Mouse (Mus musculus): Measurements from ENCODE around the gene Cx3cr1. TPM values are rescaled to one million over a fixed set of nuclear protein-coding genes. Genes with fewer than 3 reads are reported as not detected.
A peak's percentile ranks its signal among the peaks of the same experiment; 100 is the strongest.
"Not testable (repeated sequence)": the region's sequence is repeated elsewhere in the genome, so short reads cannot be mapped to it uniquely, and the experiment has no call there.

Gene Cx3cr1
- polyA plus RNA-seq (2015; fragmentation: Nextera tagmentation; extraction: Ambion mirVana): 7.8 and 9.2 TPM in 2 replicates

GRCm38 (mm10) chr9:120069779-120070178 is at the start of gene Cx3cr1:
Gene Cx3cr1, minus strand, starts transcription at chr9:120069879.
- Histone ChIP-seq H3K27ac (no peak within 1 kb of the TSS), H3K4me1 (no peaks in the 10 kb centered on the region), H3K9ac (no peak within 1 kb of the TSS), H3K9me3 (no peaks in the 10 kb centered on the region), H3K27me3 (no peaks in the 10 kb centered on the region), H3K4me2 (no peak within 1 kb of the TSS), H3K36me3 (no peaks in the 10 kb centered on the region), H3K4me3 (no peak within 1 kb of the TSS)
- no peak for ATAC-seq (ENCODE audit: borderline replicate concordance, extremely low read depth, low FRiP score, low TSS enrichment)
- 73% methylated on average over 11 of the region's 11 CpGs for WGBS

DNA sequence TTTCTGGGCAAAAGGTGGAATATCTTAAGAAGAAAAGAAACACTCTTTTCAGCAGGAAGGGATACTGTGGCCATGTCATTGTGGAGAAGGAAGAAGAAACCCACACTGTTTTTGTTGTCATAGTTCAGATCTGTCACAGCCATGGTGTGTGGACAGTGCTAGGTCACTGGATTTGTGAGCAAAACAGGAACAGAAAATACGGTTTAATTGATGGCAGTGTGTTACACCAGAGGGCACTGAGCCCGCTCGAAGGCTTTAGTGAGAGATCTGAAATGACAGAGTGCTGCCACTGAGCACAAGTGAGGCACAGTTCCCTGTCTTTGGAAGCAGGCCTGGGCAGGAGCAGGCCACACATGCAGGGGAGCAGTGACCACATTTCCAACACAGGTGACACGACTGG is 48.5 kb upstream of the Cx3cr1 start:
- no peak for ATAC-seq (ENCODE audit: borderline replicate concordance, extremely low read depth, low FRiP score, low TSS enrichment)
- H3K4me2 ChIP-seq: no peak overlapping the region
- no peaks in the 10 kb centered on the region for H3K9me3 ChIP-seq
- 86% methylated on average over 4 of the region's 4 CpGs for WGBS
- H3K4me1 ChIP-seq: no peaks in the 10 kb centered on the region
- peaks cover 41% of the 10 kb centered on the region for H3K36me3 ChIP-seq
- no peak overlapping the region for H3K4me3 ChIP-seq
- H3K27me3 ChIP-seq: no peaks in the 10 kb centered on the region
- no peak overlapping the region for H3K27ac ChIP-seq
- H3K9ac ChIP-seq: no peak overlapping the region

GRCm38 (mm10) chr9:120116184-120116624 is 46.5 kb upstream of the Cx3cr1 start:
- Histone ChIP-seq H3K4me3 (no peak overlapping the region), H3K27me3 (no peaks in the 10 kb centered on the region), H3K9ac (no peak overlapping the region), H3K4me1 (peaks cover 3% of the 10 kb centered on the region), H3K9me3 (no peaks in the 10 kb centered on the region), H3K27ac (no peak overlapping the region), H3K4me2 (no peak overlapping the region), H3K36me3 (peaks cover 27% of the 10 kb centered on the region)
- no peak for ATAC-seq (ENCODE audit: borderline replicate concordance, extremely low read depth, low FRiP score, low TSS enrichment)
- WGBS: 72% methylated on average over 8 of the region's 8 CpGs

GRCm38 (mm10) chr9:120115580-120115979 is 45.9 kb upstream of the Cx3cr1 start:
- Histone ChIP-seq H3K27ac (no peak overlapping the region), H3K9me3 (no peaks in the 10 kb centered on the region), H3K4me1 (peaks cover 6% of the 10 kb centered on the region), H3K4me2 (no peak overlapping the region), H3K4me3 (no peak overlapping the region), H3K9ac (no peak overlapping the region), H3K36me3 (peaks cover 21% of the 10 kb centered on the region), H3K27me3 (no peaks in the 10 kb centered on the region)
- no peak for ATAC-seq (ENCODE audit: borderline replicate concordance, extremely low read depth, low FRiP score, low TSS enrichment)
- 74% methylated on average over 5 of the region's 5 CpGs for WGBS

DNA sequence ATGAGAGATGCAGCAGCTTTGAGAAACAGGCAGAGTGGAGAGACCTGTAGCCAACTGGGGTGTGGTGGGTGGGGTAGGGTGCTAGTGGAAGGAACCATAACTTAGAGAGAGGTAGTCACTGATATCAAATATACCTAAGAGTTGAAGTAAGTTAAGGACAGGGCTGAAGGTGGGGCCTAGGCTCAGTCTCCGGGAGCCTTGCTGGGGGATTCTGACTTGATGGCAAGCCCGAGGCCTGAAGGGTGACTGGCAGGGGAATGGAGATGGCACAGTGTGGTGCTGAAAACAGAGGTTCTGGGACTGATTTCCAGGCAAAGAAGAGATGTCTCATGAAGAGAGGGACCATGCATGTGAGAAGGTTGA is 45.1 kb upstream of the Cx3cr1 start:
- no peak overlapping the region for H3K27ac ChIP-seq
- WGBS: 98% methylated on average over 2 of the region's 2 CpGs
- no peaks in the 10 kb centered on the region for H3K27me3 ChIP-seq
- ATAC-seq (ENCODE audit: borderline replicate concordance, extremely low read depth, low FRiP score, low TSS enrichment): no peak
- H3K9me3 ChIP-seq: no peaks in the 10 kb centered on the region
- H3K9ac ChIP-seq: no peak overlapping the region
- H3K4me3 ChIP-seq: no peak overlapping the region
- peaks cover 15% of the 10 kb centered on the region for H3K36me3 ChIP-seq
- no peak overlapping the region for H3K4me2 ChIP-seq
- peaks cover 6% of the 10 kb centered on the region for H3K4me1 ChIP-seq

- H3K9ac ChIP-seq: no peak overlapping the region
- ATAC-seq (ENCODE audit: borderline replicate concordance, extremely low read depth, low FRiP score, low TSS enrichment): no peak
- H3K4me3 ChIP-seq: no peak overlapping the region
- no peak overlapping the region for H3K27ac ChIP-seq
- H3K36me3 ChIP-seq: peaks cover 13% of the 10 kb centered on the region
- no peaks in the 10 kb centered on the region for H3K9me3 ChIP-seq
- H3K27me3 ChIP-seq: no peaks in the 10 kb centered on the region
- H3K4me2 ChIP-seq: no peak overlapping the region
- peaks cover 6% of the 10 kb centered on the region for H3K4me1 ChIP-seq
- WGBS: 78% methylated on average over 17 of the region's 17 CpGs
Observed at GRCm38 (mm10) chr9:120114051-120114788, 44.5 kb upstream of the Cx3cr1 start.

DNA sequence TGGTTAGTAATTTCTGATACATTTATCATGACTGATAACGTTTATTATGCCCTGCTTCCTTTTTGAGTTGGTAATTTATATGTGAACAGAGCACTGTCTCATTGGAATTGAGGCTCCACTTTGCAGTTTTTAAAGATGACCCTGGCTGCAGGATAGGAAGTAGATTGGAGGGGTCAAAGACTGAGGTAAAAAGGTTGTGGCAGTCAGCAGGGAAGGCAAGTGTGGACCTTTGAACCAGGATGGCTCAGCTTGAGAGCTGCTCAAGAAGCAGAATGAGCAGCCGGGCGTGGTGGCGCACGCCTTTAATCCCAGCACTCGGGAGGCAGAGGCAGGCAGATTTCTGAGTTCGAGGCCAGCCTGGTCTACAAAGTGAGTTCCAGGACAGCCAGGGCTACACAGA is 43.8 kb upstream of the Cx3cr1 start:
- ATAC-seq (ENCODE audit: borderline replicate concordance, extremely low read depth, low FRiP score, low TSS enrichment): no peak
- no peak overlapping the region for H3K9ac ChIP-seq
- no peak overlapping the region for H3K4me2 ChIP-seq
- no peak overlapping the region for H3K27ac ChIP-seq
- peaks cover 6% of the 10 kb centered on the region for H3K4me1 ChIP-seq
- peaks cover 11% of the 10 kb centered on the region for H3K36me3 ChIP-seq
- no peaks in the 10 kb centered on the region for H3K27me3 ChIP-seq
- 88% methylated on average over 7 of the region's 7 CpGs for WGBS
- H3K9me3 ChIP-seq: no peaks in the 10 kb centered on the region
- no peak overlapping the region for H3K4me3 ChIP-seq

DNA sequence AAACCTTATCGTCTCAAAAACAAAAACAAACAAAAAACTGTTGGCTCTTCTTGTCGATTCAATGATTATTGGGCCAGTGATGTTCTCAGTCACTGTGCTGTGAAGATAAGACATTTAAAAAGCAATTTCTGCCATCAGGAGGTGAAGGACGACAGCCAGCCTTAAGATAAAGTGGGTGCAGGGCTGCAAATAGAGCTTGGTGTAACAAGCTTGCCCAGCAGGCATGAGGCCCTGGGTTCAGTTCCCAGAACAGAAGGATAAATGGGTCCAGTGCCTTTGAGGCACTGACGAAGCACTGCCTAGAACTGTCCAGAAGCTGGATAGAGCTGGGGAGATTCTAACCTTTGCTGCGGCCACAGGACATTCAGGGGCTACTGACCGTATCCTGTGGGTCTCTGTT is 42.8 kb upstream of the Cx3cr1 start:
- Histone ChIP-seq H3K27ac (no peak overlapping the region), H3K27me3 (no peaks in the 10 kb centered on the region), H3K4me2 (no peak overlapping the region), H3K9me3 (no peaks in the 10 kb centered on the region), H3K4me1 (peaks cover 6% of the 10 kb centered on the region), H3K36me3 (peaks cover 4% of the 10 kb centered on the region), H3K4me3 (no peak overlapping the region), H3K9ac (no peak overlapping the region)
- ATAC-seq (ENCODE audit: borderline replicate concordance, extremely low read depth, low FRiP score, low TSS enrichment): no peak
- 85% methylated on average over 6 of the region's 6 CpGs for WGBS

GRCm38 (mm10) chr9:120111156-120111945 is 41.7 kb upstream of the Cx3cr1 start:
- 65% methylated on average over 15 of the region's 15 CpGs for WGBS
- H3K4me3 ChIP-seq: peak overlapping the region; percentile 95
- no peaks in the 10 kb centered on the region for H3K9me3 ChIP-seq
- H3K9ac ChIP-seq: peak overlapping the region; percentile 75; the same call in 1 of the 2 replicates
- ATAC-seq (ENCODE audit: borderline replicate concordance, extremely low read depth, low FRiP score, low TSS enrichment): no peak
- H3K27ac ChIP-seq: peak overlapping the region; percentile 97
- H3K27me3 ChIP-seq: no peaks in the 10 kb centered on the region
- peak overlapping the region; percentile 59 for H3K4me2 ChIP-seq
- H3K36me3 ChIP-seq: no peaks in the 10 kb centered on the region
- peaks cover 6% of the 10 kb centered on the region for H3K4me1 ChIP-seq

DNA sequence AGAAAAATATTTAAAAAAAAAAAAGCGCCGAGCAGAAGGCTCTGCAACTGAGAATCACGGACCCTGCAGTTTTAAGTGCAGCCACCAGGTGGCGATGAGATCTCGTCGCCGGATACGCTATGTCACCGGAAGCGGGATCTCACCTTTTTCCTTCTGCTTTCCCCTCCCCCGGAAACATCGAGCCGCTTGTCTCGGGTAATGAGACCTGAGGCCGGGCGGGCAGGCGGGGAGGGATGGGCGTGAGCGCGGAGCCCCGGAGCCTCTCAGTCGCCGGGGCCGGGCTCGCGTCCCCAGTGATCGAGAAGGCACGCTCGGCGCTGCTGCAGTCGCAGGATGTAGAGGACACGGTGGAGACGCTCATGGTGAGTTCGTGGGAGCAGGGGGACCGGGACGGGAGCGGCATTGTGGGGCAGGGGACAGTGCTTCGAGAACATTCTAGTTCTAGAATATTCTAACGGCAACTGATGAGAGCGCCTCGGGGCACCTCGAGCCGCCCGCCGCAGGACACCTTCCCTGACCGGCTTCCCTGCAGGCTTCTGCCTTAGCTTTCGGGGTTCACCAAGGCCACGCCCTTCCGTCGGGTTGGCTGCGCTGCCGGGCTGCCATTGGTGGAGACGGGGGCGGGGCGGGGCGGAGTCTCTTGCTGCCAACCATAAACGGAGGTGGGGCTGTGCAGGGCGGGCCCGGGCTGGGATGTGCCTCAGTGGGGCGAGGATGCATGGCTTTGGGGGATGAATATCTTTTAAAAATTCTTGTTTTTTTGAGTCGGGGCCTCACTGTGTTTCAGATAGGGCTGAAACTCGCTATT is 40.7 kb upstream of the Cx3cr1 start, which contains the start of gene Slc25a38:
Slc25a38 (plus strand) TSS at position 164 of the 808 bp plus-strand sequence.
- Histone ChIP-seq H3K9ac (peak within 1 kb of the TSS; percentile 75), H3K4me2 (peak within 1 kb of the TSS; percentile 59), H3K27ac (peak within 1 kb of the TSS; percentile 97), H3K4me1 (peaks cover 6% of the 10 kb centered on the region), H3K9me3 (no peaks in the 10 kb centered on the region), H3K27me3 (no peaks in the 10 kb centered on the region), H3K36me3 (no peaks in the 10 kb centered on the region), H3K4me3 (peak within 1 kb of the TSS; percentile 95)
- ATAC-seq (ENCODE audit: borderline replicate concordance, extremely low read depth, low FRiP score, low TSS enrichment): peak; percentile 98
- WGBS: under 1% methylated on average over 62 of the region's 62 CpGs

DNA sequence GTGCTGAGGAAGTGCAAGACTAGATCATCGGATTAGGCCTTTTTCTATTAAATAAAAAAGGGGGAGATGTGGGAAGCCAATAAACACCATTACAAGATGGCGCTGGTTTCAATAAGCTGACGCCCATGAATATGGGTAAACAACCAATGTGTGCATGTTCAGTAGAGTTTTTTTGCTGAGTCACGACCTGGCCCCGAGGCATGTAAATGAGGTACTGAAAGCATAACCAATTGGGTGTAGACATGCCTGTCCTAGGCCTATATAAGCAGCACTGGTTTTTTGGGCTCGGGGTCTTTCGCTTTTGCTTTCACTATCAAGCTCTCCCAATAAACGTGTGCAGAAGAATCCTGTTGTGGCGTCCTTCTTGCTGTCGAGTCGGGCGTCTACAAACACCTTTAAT is 39.3 kb upstream of the Cx3cr1 start:
- WGBS: 90% methylated on average over 12 of the region's 12 CpGs
- not testable (repeated sequence) for H3K4me2 ChIP-seq; H3K27me3 ChIP-seq; H3K4me1 ChIP-seq; H3K27ac ChIP-seq; ATAC-seq (ENCODE audit: borderline replicate concordance, extremely low read depth, low FRiP score, low TSS enrichment); H3K9me3 ChIP-seq; H3K9ac ChIP-seq; H3K36me3 ChIP-seq; H3K4me3 ChIP-seq
